Mouse (Mus musculus) embryonic facial prominence, embryonic 15.5 days (tissue): ENCODE measurements around the gene Sh3pxd2b. TPM values are rescaled to one million over a fixed set of nuclear protein-coding genes. Genes with fewer than 3 reads are reported as not detected.

Source experiments
- ATAC-seq: fragments of 200-750 bp; cut with Nextera tagmentation; 2 replicates; pipeline ENCODE4 v1.8.0; 2017; ENCODE audit warnings: low read depth, moderate TSS enrichment; ENCODE audit not compliant: insufficient number of reproducible peaks, low FRiP score, low TSS enrichment
- H3K27ac ChIP-seq: fragments of 300-500 bp; sonication (generic); replicated peaks from 2 replicates; pipeline ENCODE4 v1.5.1; 2015; ENCODE audit warnings: mild to moderate bottlenecking, inconsistent platforms
- H3K27me3 ChIP-seq: fragments of 300-500 bp; sonication (generic); 2 replicates; pipeline ENCODE4 v1.6.1; 2015; ENCODE audit warnings: inconsistent platforms
- H3K36me3 ChIP-seq: fragments of 300-500 bp; sonication (generic); 2 replicates; pipeline ENCODE4 v1.6.1; 2015; ENCODE audit warnings: mild to moderate bottlenecking, inconsistent platforms
- H3K4me1 ChIP-seq: fragments of 300-500 bp; sonication (generic); 2 replicates; pipeline ENCODE4 v1.6.1; 2015; ENCODE audit warnings: inconsistent platforms
- H3K4me2 ChIP-seq: fragments of 300-500 bp; sonication (generic); replicated peaks from 2 replicates; pipeline ENCODE4 v1.6.1; 2015; ENCODE audit warnings: mild to moderate bottlenecking, inconsistent platforms
- H3K4me3 ChIP-seq: fragments of 300-500 bp; sonication (generic); replicated peaks from 2 replicates; pipeline ENCODE4 v1.5.1; 2015; ENCODE audit warnings: mild to moderate bottlenecking, inconsistent platforms
- H3K9ac ChIP-seq: fragments of 300-500 bp; sonication (generic); 2 replicates; pipeline ENCODE4 v1.6.1; 2015; ENCODE audit warnings: inconsistent platforms
- H3K9me3 ChIP-seq: fragments of 300-500 bp; sonication (generic); replicated peaks from 2 replicates; pipeline ENCODE4 v1.6.1; 2016; ENCODE audit warnings: inconsistent platforms
- WGBS: fragments of 180-500 bp; shearing (Covaris S2); methylation state at CpG from one replicate; pipeline ENCODE4 v1.1.7; 2015; 5-methylcytosine and 5-hydroxymethylcytosine counted together
- polyA plus RNA-seq: library from polyadenylated mRNA; unstranded; fragments of >200 nt; fragmentation: Nextera tagmentation; extraction: Ambion mirVana; gene quantifications from 2 replicates; pipeline ENCODE4 v1.2.1, GENCODE M21; 2015

Gene Sh3pxd2b
- polyA plus RNA-seq, 1 experiment from 2014 or later: 33.9 TPM

DNA sequence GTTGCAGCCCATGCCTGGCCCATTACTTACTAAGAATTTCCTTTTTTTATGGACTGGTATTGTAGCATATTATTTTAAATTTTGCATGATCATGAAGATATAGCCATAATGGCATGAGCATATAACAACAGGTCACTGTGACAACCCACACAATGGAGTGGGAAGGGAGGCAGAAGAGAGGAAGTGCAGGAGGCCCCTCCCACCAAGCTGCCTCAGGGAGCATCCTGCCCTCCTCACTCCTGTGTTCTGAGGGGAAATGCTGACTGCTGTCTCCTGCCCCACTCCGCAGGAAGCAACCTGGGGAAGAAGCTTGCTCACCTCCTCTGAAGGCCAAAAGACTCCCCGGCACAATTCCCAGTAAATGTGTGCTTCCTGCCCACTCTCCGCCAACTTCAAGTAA is 37.7 kb upstream of the Sh3pxd2b start:
- no peak overlapping the region for H3K4me3 ChIP-seq
- no peak overlapping the region for H3K27ac ChIP-seq
- no peak overlapping the region for H3K9ac ChIP-seq
- no peak for ATAC-seq
- H3K36me3 ChIP-seq: no peaks in the 10 kb centered on the region
- 66% methylated on average over 3 of the region's 3 CpGs for WGBS
- no peak overlapping the region for H3K4me2 ChIP-seq
- no peaks in the 10 kb centered on the region; the same call in 1 of the 2 replicates for H3K4me1 ChIP-seq
- no peaks in the 10 kb centered on the region for H3K9me3 ChIP-seq
- no peaks in the 10 kb centered on the region for H3K27me3 ChIP-seq

DNA sequence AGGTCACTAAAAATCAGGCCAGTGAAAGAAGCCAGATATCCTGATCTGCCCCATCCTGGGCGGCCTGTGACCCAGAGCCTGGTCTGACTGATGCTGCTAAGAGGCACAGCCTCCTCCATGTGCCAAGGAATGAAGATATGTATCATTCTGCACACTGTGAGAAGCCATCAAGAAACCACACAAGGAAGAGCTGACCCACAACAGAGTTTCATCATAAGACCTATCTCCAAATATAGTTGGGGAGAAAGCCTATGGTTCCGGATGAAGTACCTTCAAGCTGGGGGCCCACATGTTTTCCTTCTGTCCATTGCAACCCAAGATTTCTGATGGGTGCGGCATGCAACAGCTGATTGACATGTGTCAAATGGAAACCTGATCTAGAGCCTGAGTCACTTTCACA is 31.6 kb upstream of the Sh3pxd2b start:
- H3K27ac ChIP-seq: no peak overlapping the region
- no peak for ATAC-seq
- no peak overlapping the region for H3K4me3 ChIP-seq
- H3K9me3 ChIP-seq: no peaks in the 10 kb centered on the region
- no peaks in the 10 kb centered on the region for H3K4me1 ChIP-seq
- no peaks in the 10 kb centered on the region for H3K27me3 ChIP-seq
- H3K36me3 ChIP-seq: no peaks in the 10 kb centered on the region
- H3K9ac ChIP-seq: no peak overlapping the region
- 70% methylated on average over 3 of the region's 3 CpGs for WGBS
- H3K4me2 ChIP-seq: no peak overlapping the region

DNA sequence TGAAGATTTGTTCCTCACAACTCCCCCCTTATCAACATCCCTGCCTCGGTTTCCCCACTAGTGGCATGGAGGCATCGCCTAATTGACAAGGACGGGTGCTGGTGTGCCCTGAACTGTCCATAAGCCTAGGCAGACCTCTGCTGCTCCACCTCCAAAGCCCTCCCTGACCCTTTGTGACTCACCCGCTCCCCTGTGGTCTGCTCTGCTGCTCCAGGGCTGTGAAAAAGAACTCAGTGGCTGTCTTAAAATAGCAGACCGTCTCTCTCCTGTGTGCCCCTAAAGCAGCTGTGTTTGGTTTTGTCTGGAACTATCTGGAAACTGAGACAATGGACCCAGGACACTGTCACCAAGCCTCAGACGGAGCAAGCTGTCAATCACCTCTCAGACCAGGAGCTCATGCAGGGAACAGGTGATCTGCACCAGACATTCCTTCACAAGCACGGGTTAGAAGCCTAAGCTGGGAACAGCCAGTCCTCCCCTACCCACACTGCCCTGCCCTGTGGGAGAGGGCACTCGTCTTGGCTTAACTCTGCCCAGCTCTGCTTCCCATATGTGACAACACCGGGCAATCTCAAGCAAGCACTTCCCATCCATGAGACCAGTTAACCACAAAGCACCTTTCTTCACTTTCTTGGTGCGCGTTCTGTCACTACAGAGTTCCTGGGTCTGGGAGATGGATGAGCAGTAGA is 27.0 kb upstream of the Sh3pxd2b start:
- Histone ChIP-seq H3K36me3 (no peaks in the 10 kb centered on the region), H3K4me2 (no peak overlapping the region), H3K4me1 (no peaks in the 10 kb centered on the region), H3K4me3 (no peak overlapping the region), H3K9me3 (no peaks in the 10 kb centered on the region), H3K9ac (no peak overlapping the region), H3K27ac (no peak overlapping the region), H3K27me3 (no peaks in the 10 kb centered on the region)
- 0 out of 2 replicates have a peak, but pooled peaks have one; percentile 18 for ATAC-seq
- 60% methylated on average over 11 of the region's 11 CpGs for WGBS

GRCm38 (mm10) chr11:32321196-32321565 is 26.4 kb upstream of the Sh3pxd2b start:
- H3K27ac ChIP-seq: no peak overlapping the region
- WGBS: 32% methylated on average over 8 of the region's 8 CpGs
- H3K9me3 ChIP-seq: no peaks in the 10 kb centered on the region
- no peak overlapping the region for H3K4me3 ChIP-seq
- ATAC-seq: no peak
- no peaks in the 10 kb centered on the region for H3K36me3 ChIP-seq
- no peaks in the 10 kb centered on the region for H3K27me3 ChIP-seq
- H3K9ac ChIP-seq: no peak overlapping the region
- no peak overlapping the region for H3K4me2 ChIP-seq
- no peaks in the 10 kb centered on the region for H3K4me1 ChIP-seq

DNA sequence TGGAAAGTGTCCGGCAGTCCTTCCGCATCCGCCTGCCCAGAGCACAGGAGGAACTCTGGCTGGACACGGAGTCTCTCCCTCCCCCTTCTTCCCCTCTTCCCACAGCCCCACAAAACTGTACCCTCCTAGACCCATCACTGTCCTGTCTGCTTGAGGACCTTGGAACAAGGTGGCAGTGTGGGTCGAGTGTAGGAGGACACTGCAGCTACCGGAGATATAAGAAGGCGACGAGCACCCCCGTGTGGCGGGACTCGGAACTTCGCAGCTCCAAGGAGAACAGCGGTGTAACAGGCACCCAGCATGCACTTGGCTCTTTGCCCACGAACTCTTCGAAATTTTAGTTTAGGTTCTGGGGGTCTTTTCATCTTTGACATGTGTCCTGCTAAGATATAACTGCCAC is 23.0 kb upstream of the Sh3pxd2b start:
- Histone ChIP-seq H3K36me3 (no peaks in the 10 kb centered on the region), H3K9ac (no peak overlapping the region), H3K27ac (no peak overlapping the region), H3K9me3 (no peaks in the 10 kb centered on the region), H3K4me3 (peak overlapping the region; percentile 26), H3K4me1 (no peaks in the 10 kb centered on the region), H3K27me3 (no peaks in the 10 kb centered on the region), H3K4me2 (peak overlapping the region; percentile 49)
- ATAC-seq: peak; percentile 74
- WGBS: 13% methylated on average over 15 of the region's 15 CpGs

- no peaks in the 10 kb centered on the region for H3K9me3 ChIP-seq
- no peaks in the 10 kb centered on the region for H3K36me3 ChIP-seq
- H3K4me1 ChIP-seq: peaks cover 8% of the 10 kb centered on the region; the same call in 1 of the 2 replicates
- H3K4me3 ChIP-seq: no peak overlapping the region
- H3K27ac ChIP-seq: 0 out of 2 replicates have a peak overlapping the region, but pooled peaks have one; percentile 39
- no peak for ATAC-seq
- no peaks in the 10 kb centered on the region for H3K27me3 ChIP-seq
- H3K4me2 ChIP-seq: no peak overlapping the region
- 55% methylated on average over 6 of the region's 6 CpGs for WGBS
- no peak overlapping the region for H3K9ac ChIP-seq
Measured at GRCm38 (mm10) chr11:32331075-32331474, 16.5 kb upstream of the Sh3pxd2b start.

DNA sequence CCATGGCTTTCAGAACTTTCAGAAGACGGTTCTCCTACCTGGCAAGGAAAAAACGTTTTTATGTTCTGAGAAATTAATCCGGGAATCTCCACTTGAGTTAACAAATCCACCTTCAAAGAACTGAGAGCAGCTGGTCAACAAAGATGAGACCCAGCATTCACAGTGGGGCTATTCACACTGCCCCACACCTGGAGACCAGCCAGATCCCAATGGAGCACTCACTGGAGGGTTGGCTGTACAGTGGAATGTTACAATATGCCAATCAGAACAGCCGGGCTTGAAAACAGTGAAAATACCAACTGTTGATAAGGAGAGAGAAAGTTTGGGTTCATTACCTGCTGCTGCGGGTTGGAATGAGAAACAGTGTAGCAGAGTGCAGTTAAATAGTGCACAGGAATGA is 15.8 kb upstream of the Sh3pxd2b start:
- H3K4me1 ChIP-seq: peaks cover 8% of the 10 kb centered on the region; the same call in 1 of the 2 replicates
- no peaks in the 10 kb centered on the region for H3K9me3 ChIP-seq
- no peak for ATAC-seq
- H3K27me3 ChIP-seq: no peaks in the 10 kb centered on the region
- H3K27ac ChIP-seq: no peak overlapping the region
- 55% methylated on average over 5 of the region's 5 CpGs for WGBS
- H3K4me2 ChIP-seq: no peak overlapping the region
- no peak overlapping the region for H3K4me3 ChIP-seq
- H3K36me3 ChIP-seq: no peaks in the 10 kb centered on the region
- no peak overlapping the region for H3K9ac ChIP-seq

GRCm38 (mm10) chr11:32333235-32333634 is 14.4 kb upstream of the Sh3pxd2b start:
- Histone ChIP-seq H3K4me2 (no peak overlapping the region), H3K9me3 (no peaks in the 10 kb centered on the region), H3K9ac (no peak overlapping the region), H3K4me3 (no peak overlapping the region), H3K27ac (no peak overlapping the region), H3K36me3 (no peaks in the 10 kb centered on the region), H3K27me3 (no peaks in the 10 kb centered on the region), H3K4me1 (peaks cover 8% of the 10 kb centered on the region; the same call in 1 of the 2 replicates)
- ATAC-seq: no peak
- WGBS: 81% methylated on average over 2 of the region's 2 CpGs

DNA sequence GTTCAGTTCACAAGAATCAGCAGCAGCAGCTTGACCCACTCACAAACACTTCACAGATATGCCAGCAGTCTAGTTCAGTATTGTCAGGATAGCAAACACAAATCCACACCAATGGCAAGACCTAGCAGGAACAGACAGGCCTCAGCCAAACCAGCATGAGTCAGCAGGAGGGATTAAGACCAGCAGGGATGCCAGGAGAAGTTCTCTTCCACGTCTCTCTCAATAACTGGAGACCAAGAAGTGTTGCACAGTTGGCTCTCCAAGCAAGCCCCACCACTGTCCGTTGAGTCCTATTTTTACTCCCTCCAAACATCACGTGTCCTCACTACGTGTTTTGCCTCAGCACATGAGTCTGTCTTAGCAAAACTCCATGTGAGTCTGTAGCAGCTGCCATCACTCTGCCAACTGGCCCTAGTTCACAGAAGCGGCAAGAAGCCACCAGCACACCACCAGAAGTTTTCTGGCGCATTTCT is 11.1 kb upstream of the Sh3pxd2b start:
- no peak for ATAC-seq
- no peaks in the 10 kb centered on the region for H3K36me3 ChIP-seq
- H3K27ac ChIP-seq: no peak overlapping the region
- no peaks in the 10 kb centered on the region for H3K27me3 ChIP-seq
- H3K4me3 ChIP-seq: no peak overlapping the region
- WGBS: 76% methylated on average over 6 of the region's 6 CpGs
- no peak overlapping the region for H3K4me2 ChIP-seq
- H3K9ac ChIP-seq: no peak overlapping the region
- H3K9me3 ChIP-seq: no peaks in the 10 kb centered on the region
- peaks cover 10% of the 10 kb centered on the region; the same call in 1 of the 2 replicates for H3K4me1 ChIP-seq

DNA sequence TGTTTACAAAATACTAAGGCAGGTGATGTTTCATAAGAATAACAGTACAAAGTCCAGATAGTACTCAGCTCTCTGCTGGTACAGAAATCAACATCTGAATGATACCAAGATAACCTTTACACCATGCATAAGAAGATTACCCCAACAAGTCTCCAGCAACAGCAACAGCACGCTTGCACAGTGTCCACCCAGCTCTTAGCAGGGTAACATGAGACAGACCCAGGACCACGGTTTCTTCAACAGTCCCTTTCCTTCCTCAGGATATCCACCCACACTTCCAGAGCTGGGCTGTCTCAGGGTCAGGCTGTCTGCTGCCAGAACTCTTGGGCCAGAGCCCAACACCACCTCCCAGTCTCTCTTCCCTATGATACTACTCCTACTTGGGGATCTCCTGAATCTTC is 8.5 kb upstream of the Sh3pxd2b start:
- 56% methylated on average over 2 of the region's 2 CpGs for WGBS
- Histone ChIP-seq H3K4me2 (no peak overlapping the region), H3K36me3 (no peaks in the 10 kb centered on the region), H3K27me3 (no peaks in the 10 kb centered on the region), H3K4me3 (no peak overlapping the region), H3K4me1 (peaks cover 10% of the 10 kb centered on the region; the same call in 1 of the 2 replicates), H3K9ac (no peak overlapping the region), H3K9me3 (no peaks in the 10 kb centered on the region), H3K27ac (no peak overlapping the region)
- ATAC-seq: no peak

DNA sequence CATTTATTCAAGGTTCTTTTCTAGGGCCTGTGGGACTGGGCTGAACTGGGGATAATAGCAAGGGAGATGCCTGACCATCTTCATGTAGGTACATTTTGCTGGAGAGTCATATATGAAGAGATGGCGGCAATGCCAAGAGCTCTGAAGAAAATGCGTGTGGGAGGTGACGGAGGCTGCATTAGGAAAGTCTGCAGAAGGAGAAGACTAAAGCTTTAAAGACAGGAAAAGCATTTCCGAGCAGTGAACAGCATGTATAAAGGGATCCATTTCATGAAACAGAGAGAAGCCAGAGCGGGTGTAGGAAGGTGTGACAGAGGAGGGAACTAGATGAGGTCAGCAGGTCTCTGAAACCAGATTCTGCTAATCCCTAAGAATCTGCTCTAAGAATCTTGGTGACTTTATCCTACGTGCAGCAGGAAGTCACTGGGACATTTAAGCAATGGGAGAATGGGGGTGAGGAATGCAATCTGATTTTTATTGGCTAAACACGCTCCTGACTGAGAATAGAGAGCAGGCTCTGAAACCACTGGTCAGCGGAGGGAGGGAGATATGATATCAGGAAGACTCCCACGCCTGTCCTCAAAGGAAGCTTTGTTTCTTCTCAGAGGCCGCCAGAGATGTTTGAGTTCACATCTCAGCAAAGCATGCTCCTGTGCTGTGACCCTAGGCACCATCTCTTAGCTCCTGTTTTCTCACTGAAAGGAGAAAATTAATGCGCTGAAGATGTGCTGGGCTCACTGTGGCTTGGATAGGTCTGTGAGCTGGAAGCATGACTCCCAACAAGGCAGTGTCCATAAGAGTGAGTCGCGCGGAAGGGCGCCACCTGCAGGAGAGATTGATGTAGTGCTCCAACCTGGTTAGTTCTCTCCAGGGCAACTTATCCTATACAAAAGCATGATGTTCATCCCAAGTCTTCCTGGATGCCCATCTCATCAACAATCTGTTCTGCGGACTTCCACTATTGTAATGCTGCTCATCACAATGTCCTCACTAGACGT is 6.8 kb upstream of the Sh3pxd2b start:
- 34% methylated on average over 17 of the region's 17 CpGs for WGBS
- Histone ChIP-seq H3K9ac (no peak overlapping the region), H3K4me1 (peaks cover 10% of the 10 kb centered on the region; the same call in 1 of the 2 replicates), H3K27me3 (no peaks in the 10 kb centered on the region), H3K9me3 (no peaks in the 10 kb centered on the region), H3K4me2 (no peak overlapping the region), H3K4me3 (no peak overlapping the region), H3K36me3 (no peaks in the 10 kb centered on the region), H3K27ac (no peak overlapping the region)
- ATAC-seq: 0 out of 2 replicates have a peak, but pooled peaks have one; percentile 12
